Mouse (Mus musculus) thymus, postnatal 36 days (tissue): ENCODE data around the gene Olfr799.

Source experiments
- DNase-seq, 2 experiments: peaks; one replicate each; pipeline ENCODE4 v3.0.0; 2022; ENCODE audit warnings: mixed read lengths in 2 of 2

Olfr799 gene

DNA sequence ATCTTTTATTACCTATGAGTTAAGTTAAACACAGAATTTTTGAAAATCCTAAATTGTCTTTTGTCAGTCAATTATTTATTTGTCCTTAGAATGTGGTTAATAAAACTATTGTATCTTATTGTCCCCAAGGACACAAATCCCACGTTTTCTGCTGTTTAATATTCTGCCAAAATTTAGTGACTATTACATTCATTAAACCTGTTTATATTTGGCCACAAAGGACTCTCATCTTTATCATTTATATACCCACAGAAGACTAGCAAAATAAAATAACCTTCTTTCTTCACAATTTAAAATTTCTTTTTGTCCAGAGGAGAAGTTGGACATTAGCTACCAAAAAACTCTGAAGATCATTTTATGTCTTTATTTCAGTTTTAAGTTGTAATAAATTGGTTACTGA, at the start of gene Olfr799:
TSS of gene Olfr799 (plus strand) at position 301 of the 400 bp plus-strand sequence.
- no peak for DNase-seq

DNA sequence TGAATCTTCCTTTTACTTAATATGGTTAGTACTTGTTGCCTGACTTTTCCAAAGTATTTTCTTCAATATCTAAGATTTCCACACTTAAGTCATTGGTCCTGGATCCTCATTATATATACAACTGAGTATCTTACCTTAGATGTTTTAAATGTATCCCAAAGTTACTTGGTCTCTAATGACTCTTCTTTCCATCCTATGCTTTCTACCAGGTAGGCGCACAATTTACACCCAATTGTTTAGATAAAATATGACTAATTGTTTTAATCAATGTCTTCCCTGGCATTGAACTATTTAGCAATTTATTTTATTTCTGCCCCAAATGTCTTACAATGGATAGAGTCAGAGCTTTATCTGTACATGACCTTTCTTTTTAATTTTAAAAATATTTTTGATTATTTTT, 24.8 kb upstream of the Olfr799 start, which contains the start of gene Olfr796:
TSS of gene Olfr796 (minus strand) at position 101 of the 400 bp plus-strand sequence.
- DNase-seq = no peak

GRCm38 (mm10) chr10:129621724-129622123, 15.6 kb upstream of the Olfr799 start:
- DNase-seq = no peak

DNA sequence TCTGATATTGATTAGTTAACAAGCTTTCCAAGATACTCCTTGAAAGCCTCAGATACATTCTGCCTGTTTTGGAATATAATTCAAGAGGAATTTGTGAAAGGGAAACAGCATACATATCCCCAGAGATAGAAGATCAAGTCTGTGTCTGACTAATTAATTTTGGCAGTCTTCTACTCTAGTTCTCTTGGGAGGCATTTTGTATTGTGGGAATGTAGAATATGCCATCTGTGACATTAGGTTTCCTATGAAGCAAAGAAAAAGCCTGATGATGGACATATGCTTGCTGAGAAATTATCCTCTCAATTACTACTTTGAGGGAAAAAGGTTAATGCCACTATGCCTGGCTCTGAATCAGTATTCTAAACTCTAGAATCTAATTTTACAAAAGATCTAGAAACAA, 14.0 kb upstream of the Olfr799 start:
- no peak for DNase-seq

DNA sequence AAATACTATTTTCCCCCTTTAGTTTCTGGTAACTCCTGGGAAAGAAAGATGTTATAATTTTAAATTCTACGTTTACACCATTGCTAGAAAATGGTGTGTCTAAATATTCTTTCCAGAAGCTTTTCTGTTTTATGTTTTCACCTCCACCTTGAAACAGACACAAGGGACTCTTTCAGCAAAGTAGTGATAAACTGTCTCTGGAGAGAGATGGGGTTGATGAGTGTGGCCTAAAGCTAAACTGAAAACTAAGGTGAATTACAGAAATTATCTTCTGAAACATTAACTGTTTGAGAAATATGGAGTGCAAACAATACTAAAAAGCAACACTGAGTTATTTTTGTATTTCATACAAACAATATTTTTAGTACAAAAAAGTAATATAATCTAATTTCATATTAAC, 9.4 kb upstream of the Olfr799 start, which contains the start of gene Olfr798:
TSS of gene Olfr798 (minus strand) at position 101 of the 400 bp plus-strand sequence.
- no peak for DNase-seq

- no peak for DNase-seq
These were observed 14.5 kb downstream of the Olfr799 start for GRCm38 (mm10) chr10:129651763-129652162.

GRCm38 (mm10) chr10:129657394-129657793, 20.1 kb downstream of the Olfr799 start, which contains the start of gene Olfr800:
TSS of gene Olfr800 (plus strand) at chr10:129657694.
- DNase-seq = no peak

- DNase-seq = no peak
These were observed 36.5 kb downstream of the Olfr799 start, which contains the start of gene Olfr801 for GRCm38 (mm10) chr10:129673765-129674164. TSS of gene Olfr801 (minus strand) at chr10:129673865.

- no peak for DNase-seq
These were observed 50.8 kb downstream of the Olfr799 start, which contains the start of gene Olfr802 for GRCm38 (mm10) chr10:129688069-129688468. TSS of gene Olfr802 (minus strand) at chr10:129688169.

DNA sequence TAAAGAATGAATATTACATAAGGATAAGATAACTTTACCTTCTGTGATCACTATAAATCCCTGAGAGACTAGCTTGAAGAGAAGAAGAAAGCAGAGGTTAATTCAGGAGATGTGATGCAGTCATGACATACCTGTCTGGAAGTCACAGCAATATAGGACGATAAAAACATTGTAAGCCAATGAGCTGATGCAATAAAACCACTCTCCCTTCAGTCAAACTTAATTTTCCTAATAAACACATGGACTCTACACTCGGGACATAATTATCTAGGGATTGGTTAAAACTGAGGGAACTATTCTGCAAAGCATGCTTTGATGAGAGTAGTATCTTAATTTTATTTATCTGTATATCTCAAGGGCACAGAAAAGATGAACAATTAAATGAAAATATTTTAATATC, 56.9 kb downstream of the Olfr799 start, which contains the start of gene Olfr803:
TSS of gene Olfr803 (minus strand) at position 101 of the 400 bp plus-strand sequence.
- no peak for DNase-seq
